Mouse (Mus musculus) testis, postnatal 10 days (tissue): Measurements from ENCODE around the gene Supt4a.

Experiments used
- DNase-seq: peaks from one replicate; pipeline ENCODE4 v3.0.0; 2021; ENCODE audit warnings: low spot score

The Supt4a gene

DNA sequence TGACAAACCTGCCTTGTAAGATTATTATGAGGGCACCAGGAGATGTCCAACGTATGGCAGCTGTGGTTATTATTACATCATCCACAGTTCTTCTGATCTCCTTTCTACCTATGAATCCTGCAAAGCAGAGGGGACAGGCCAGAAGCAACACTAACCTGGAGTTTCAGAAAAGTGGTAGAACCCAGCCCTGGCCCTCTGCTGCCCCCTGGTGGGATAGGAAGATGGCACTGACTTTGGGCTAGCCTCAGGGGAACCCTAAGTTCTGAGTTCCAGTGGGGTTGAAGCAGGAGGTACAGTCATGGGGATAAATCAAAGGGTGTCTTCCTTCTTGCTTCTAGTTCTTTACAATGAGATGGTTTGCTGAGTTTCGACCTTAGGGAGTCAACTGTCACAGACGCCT lies 33.6 kb downstream of the Supt4a start:
- peak; percentile 89 for DNase-seq

GRCm38 (mm10) chr11:87772354-87772753 lies 35.0 kb downstream of the Supt4a start:
- DNase-seq, result no peak

- peak; percentile 78 for DNase-seq
Observed at GRCm38 (mm10) chr11:87778100-87778765, 40.9 kb downstream of the Supt4a start.

GRCm38 (mm10) chr11:87778915-87779314 lies 41.6 kb downstream of the Supt4a start:
- DNase-seq, result no peak

GRCm38 (mm10) chr11:87779392-87779791 lies 42.0 kb downstream of the Supt4a start:
- no peak for DNase-seq

- DNase-seq, result no peak
Observed at GRCm38 (mm10) chr11:87780130-87780529, 42.8 kb downstream of the Supt4a start.

- no peak for DNase-seq
Observed at GRCm38 (mm10) chr11:87790088-87790487, 52.7 kb downstream of the Supt4a start.
